Comparison of ENCODE assay signal across 8 mouse cellular contexts in the genomic region with DNA sequence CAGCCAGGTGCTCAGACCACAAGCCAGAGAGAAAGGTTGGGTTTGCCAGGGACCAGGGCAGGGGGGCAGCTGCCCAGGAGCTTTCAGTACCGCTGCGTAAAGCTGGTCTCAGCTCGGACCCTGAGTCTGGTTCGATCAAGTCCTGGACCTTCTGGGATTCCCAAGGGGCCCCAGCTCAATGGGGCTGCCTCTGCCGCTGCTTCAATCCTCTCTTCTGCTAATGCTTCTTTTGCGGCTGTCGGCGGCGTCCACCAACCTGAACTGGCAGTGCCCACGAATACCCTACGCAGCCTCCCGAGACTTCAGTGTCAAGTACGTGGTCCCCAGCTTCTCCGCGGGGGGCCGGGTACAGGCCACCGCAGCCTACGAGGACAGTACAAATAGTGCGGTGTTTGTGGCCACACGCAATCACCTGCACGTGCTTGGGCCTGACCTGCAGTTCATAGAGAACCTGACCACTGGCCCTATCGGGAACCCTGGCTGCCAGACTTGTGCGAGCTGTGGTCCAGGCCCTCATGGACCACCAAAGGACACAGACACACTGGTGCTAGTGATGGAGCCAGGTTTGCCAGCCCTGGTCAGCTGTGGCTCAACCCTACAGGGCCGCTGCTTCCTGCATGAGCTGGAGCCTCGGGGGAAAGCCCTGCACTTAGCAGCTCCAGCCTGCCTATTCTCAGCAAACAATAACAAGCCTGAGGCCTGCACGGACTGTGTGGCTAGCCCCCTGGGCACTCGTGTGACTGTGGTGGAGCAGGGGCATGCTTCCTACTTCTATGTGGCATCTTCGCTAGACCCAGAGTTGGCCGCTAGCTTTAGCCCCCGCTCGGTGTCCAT. TPM values are rescaled to one million over a fixed set of nuclear protein-coding genes. Genes with fewer than 3 reads are reported as not detected.
DNase-seq lines count a peak whose midpoint lies in the region; ATAC-seq and TF ChIP-seq lines count a peak whose summit lies in the region.

No protein-coding gene starts in this region.

- no peak for DNase-seq in layer of hippocampus, adult 2 months (ENCODE audit: low spot score in 2 of 2)
- DNase-seq in layer of hippocampus, adult 8-10 months (ENCODE audit: low spot score in 2 of 2), result no peak
- DNase-seq in embryonic facial prominence, embryonic 14.5 days (ENCODE audit: low spot score), result no peak
- DNase-seq in hindbrain, postnatal 0 days (ENCODE audit: low spot score), result no peak
- DNase-seq in layer of hippocampus, postnatal 36 days, result no peak
- no peak for DNase-seq in cerebellum, adult 8-10 months
- no peak for DNase-seq in testis, postnatal 14 days (ENCODE audit: low spot score)

- no peak for TF ChIP-seq CTCF in layer of hippocampus, adult 2 months (conservative IDR thresholded peaks at IDR 0.05)
- no peak for TF ChIP-seq CTCF in hindbrain, postnatal 0 days (IDR thresholded peaks at IDR 0.05; ENCODE audit: low read depth)

- H3K4me1 ChIP-seq in embryonic facial prominence, embryonic 14.5 days (ENCODE audit: control insufficient read depth, insufficient read depth, low read length), result peaks cover 48% of the 10 kb centered on the region
- 0 out of 2 replicates have a peak, but pooled peaks cover 3% of the 10 kb centered on the region for H3K4me1 ChIP-seq in hindbrain, postnatal 0 days (ENCODE audit: insufficient read depth, low read length)

- no peaks in the 10 kb centered on the region for H3K79me2 ChIP-seq in myocyte (ENCODE audit: control insufficient read depth, insufficient read depth)

- H3K4me2 ChIP-seq in embryonic facial prominence, embryonic 14.5 days (ENCODE audit: low read depth, low read length), result peak overlapping the region; percentile 82
- H3K4me2 ChIP-seq in hindbrain, postnatal 0 days (ENCODE audit: low read depth, low read length), result peak overlapping the region; percentile 47
- peak overlapping the region; percentile 42 for H3K4me2 ChIP-seq in myocyte (ENCODE audit: low read depth)

- H3K36me3 ChIP-seq in embryonic facial prominence, embryonic 14.5 days (ENCODE audit: control insufficient read depth, insufficient read depth, low read length), result no peaks in the 10 kb centered on the region
- H3K36me3 ChIP-seq in hindbrain, postnatal 0 days (ENCODE audit: insufficient read depth, low read length), result no peaks in the 10 kb centered on the region
- no peaks in the 10 kb centered on the region for H3K36me3 ChIP-seq in myocyte (ENCODE audit: control insufficient read depth, insufficient read depth)

- TF ChIP-seq POLR2A in myocyte (IDR thresholded peaks at IDR 0.05; ENCODE audit: insufficient read length, low read depth), result no peak

- ATAC-seq in embryonic facial prominence, embryonic 14.5 days (ENCODE audit: low read depth), result no peak; the same call in 1 of the 2 replicates
- no peak for ATAC-seq in hindbrain, postnatal 0 days

- no peaks in the 10 kb centered on the region for H3K9me3 ChIP-seq in embryonic facial prominence, embryonic 14.5 days (ENCODE audit: control insufficient read depth, low read length)
- H3K9me3 ChIP-seq in hindbrain, postnatal 0 days (ENCODE audit: low read length), result no peaks in the 10 kb centered on the region

- H3K9ac ChIP-seq in embryonic facial prominence, embryonic 14.5 days (ENCODE audit: low read depth, low read length), result peak overlapping the region; percentile 69
- H3K9ac ChIP-seq in hindbrain, postnatal 0 days (replicated peaks; ENCODE audit: low read length), result 0 out of 2 replicates have a peak overlapping the region, but pooled peaks have one; percentile 5

- H3K4me3 ChIP-seq in layer of hippocampus, adult 2 months, result peak overlapping the region; percentile 20; the same call in 1 of the 2 replicates
- H3K4me3 ChIP-seq in embryonic facial prominence, embryonic 14.5 days (ENCODE audit: low read depth, low read length), result peak overlapping the region; percentile 46
- H3K4me3 ChIP-seq in hindbrain, postnatal 0 days (ENCODE audit: low read length), result peak overlapping the region; percentile 10; the same call in 1 of the 2 replicates
- no peak overlapping the region for H3K4me3 ChIP-seq in myocyte

- no peak overlapping the region for H3K27ac ChIP-seq in layer of hippocampus, adult 2 months
- H3K27ac ChIP-seq in embryonic facial prominence, embryonic 14.5 days (replicated peaks; ENCODE audit: low read depth, low read length), result peak overlapping the region; percentile 75; the same call in 1 of the 2 replicates
- no peak overlapping the region for H3K27ac ChIP-seq in hindbrain, postnatal 0 days

- WGBS in embryonic facial prominence, embryonic 14.5 days, result 37% methylated on average over 27 of the region's 31 CpGs
- WGBS in hindbrain, postnatal 0 days, result 51% methylated on average over 31 of the region's 31 CpGs

- H3K27me3 ChIP-seq in embryonic facial prominence, embryonic 14.5 days (replicated peaks; ENCODE audit: control insufficient read depth, insufficient read depth, low read length), result no peaks in the 10 kb centered on the region; the same call in 1 of the 2 replicates
- no peaks in the 10 kb centered on the region for H3K27me3 ChIP-seq in hindbrain, postnatal 0 days (ENCODE audit: insufficient read depth, low read length)
- peaks cover 6% of the 10 kb centered on the region for H3K27me3 ChIP-seq in myocyte (ENCODE audit: control insufficient read depth, insufficient read depth, insufficient read length)

- no peak overlapping the region for H3ac ChIP-seq in myocyte (ENCODE audit: control insufficient read depth, insufficient read length)

TF ChIP-seq in myocyte, 11 proteins besides CTCF, POLR2A, EP300 and RAD21:
- TF ChIP-seq MYOG (IDR thresholded peaks at IDR 0.05; ENCODE audit: control insufficient read depth in 1 of 3, insufficient read depth in 1 of 3, insufficient read length in 2 of 3, low read depth in 2 of 3) (no peak), MAX (IDR thresholded peaks at IDR 0.05; ENCODE audit: low read depth) (no peak), TCF3 (IDR thresholded peaks at IDR 0.05; ENCODE audit: insufficient read length, low read depth) (no peak), TCF12 (IDR thresholded peaks at IDR 0.05; ENCODE audit: insufficient read depth, poor library complexity, severe bottlenecking) (no peak), SRF (IDR thresholded peaks at IDR 0.05; ENCODE audit: control insufficient read depth, insufficient read length, low read depth) (no peak), MYOD1 (IDR thresholded peaks at IDR 0.05; ENCODE audit: control insufficient read depth in 1 of 3, insufficient read length in 2 of 3, low read depth in 2 of 3) (no peak), USF1 (IDR thresholded peaks at IDR 0.05; ENCODE audit: low read depth) (no peak), E2F4 (IDR thresholded peaks at IDR 0.05; ENCODE audit: insufficient read depth) (no peak), CEBPB (IDR thresholded peaks at IDR 0.05; ENCODE audit: insufficient read depth, poor library complexity, severe bottlenecking) (no peak), REST (IDR thresholded peaks at IDR 0.05; ENCODE audit: insufficient read depth, insufficient read length) (no peak), POLR2AphosphoS2 (IDR thresholded peaks at IDR 0.05; ENCODE audit: insufficient read length, low read depth) (no peak)
TF ChIP-seq in myocyte: peak in this region for 0.

RNA-seq across cellular contexts. Expression of gene Mst1r, which starts 0.5 kb away (rescaled TPM):
- 1 to 10 TPM; 1.3 to 2.4 TPM for total RNA-seq in layer of hippocampus, adult 2 months (2021)
- total RNA-seq in layer of hippocampus, adult 8-10 months (2022), result 1 to 10 TPM; 1.5 to 3.9 (median 2.5) TPM
- polyA plus RNA-seq in embryonic facial prominence, embryonic 14.5 days (2014; fragmentation: Nextera tagmentation; extraction: Ambion mirVana), result 2.8 and 3.1 TPM in 2 replicates
- 0.61 and 2.7 TPM in 2 replicates for total RNA-seq in hindbrain, postnatal 0 days (2014; rRNA removed)
- 0.68 and 0.69 TPM in 2 replicates for polyA plus RNA-seq in hindbrain, postnatal 0 days (2015; fragmentation: Nextera tagmentation; extraction: Ambion mirVana)
- 0.04 TPM for polyA plus RNA-seq in myocyte (2012; fragmentation: generic; extraction: Trizol)
- total RNA-seq in layer of hippocampus, postnatal 36 days (2021), result 1 to 10 TPM; 1.6 to 1.7 TPM

RNA-seq across cellular contexts. Expression of gene Mon1a, which starts 19.2 kb away (rescaled TPM):
- total RNA-seq in layer of hippocampus, adult 2 months (2021), result 10 to 100 TPM; 26.9 to 27.6 TPM
- 10 to 100 TPM; 21.0 to 30.2 (median 27.2) TPM for total RNA-seq in layer of hippocampus, adult 8-10 months (2022)
- polyA plus RNA-seq in embryonic facial prominence, embryonic 14.5 days (2014; fragmentation: Nextera tagmentation; extraction: Ambion mirVana), result 11.4 and 11.8 TPM in 2 replicates
- total RNA-seq in hindbrain, postnatal 0 days (2014; rRNA removed), result 21.9 and 28.2 TPM in 2 replicates
- 13.2 and 13.8 TPM in 2 replicates for polyA plus RNA-seq in hindbrain, postnatal 0 days (2015; fragmentation: Nextera tagmentation; extraction: Ambion mirVana)
- polyA plus RNA-seq in myocyte (2012; fragmentation: generic; extraction: Trizol), result 8.4 TPM
- 10 to 100 TPM; 23.0 to 25.5 TPM for total RNA-seq in layer of hippocampus, postnatal 36 days (2021)

RNA-seq across cellular contexts. Expression of gene Actl11, which starts 21.1 kb away (rescaled TPM):
- not detected for total RNA-seq in layer of hippocampus, adult 2 months (2021)
- total RNA-seq in layer of hippocampus, adult 8-10 months (2022), result not detected
- not detected in 2 replicates for polyA plus RNA-seq in embryonic facial prominence, embryonic 14.5 days (2014; fragmentation: Nextera tagmentation; extraction: Ambion mirVana)
- total RNA-seq in hindbrain, postnatal 0 days (2014; rRNA removed), result not detected in 2 replicates
- polyA plus RNA-seq in hindbrain, postnatal 0 days (2015; fragmentation: Nextera tagmentation; extraction: Ambion mirVana), result not detected in 2 replicates
- polyA plus RNA-seq in myocyte (2012; fragmentation: generic; extraction: Trizol), result not detected
- not detected for total RNA-seq in layer of hippocampus, postnatal 36 days (2021)

RNA-seq across cellular contexts. Expression of gene Camkv, which starts 28.3 kb away (rescaled TPM):
- 100 to 1,000 TPM; 532 to 547 TPM for total RNA-seq in layer of hippocampus, adult 2 months (2021)
- total RNA-seq in layer of hippocampus, adult 8-10 months (2022), result 100 to 1,000 TPM; 470 to 535 (median 505) TPM
- polyA plus RNA-seq in embryonic facial prominence, embryonic 14.5 days (2014; fragmentation: Nextera tagmentation; extraction: Ambion mirVana), result 2.2 and 2.6 TPM in 2 replicates
- 80.1 and 87.4 TPM in 2 replicates for total RNA-seq in hindbrain, postnatal 0 days (2014; rRNA removed)
- polyA plus RNA-seq in hindbrain, postnatal 0 days (2015; fragmentation: Nextera tagmentation; extraction: Ambion mirVana), result 59.1 and 61.5 TPM in 2 replicates
- polyA plus RNA-seq in myocyte (2012; fragmentation: generic; extraction: Trizol), result 0.06 TPM
- 100 to 1,000 TPM; 510 to 566 TPM for total RNA-seq in layer of hippocampus, postnatal 36 days (2021)

RNA-seq across cellular contexts. Expression of gene Rbm6, which starts 34.1 kb away (rescaled TPM):
- 10 to 100 TPM; 60.7 to 70.3 TPM for total RNA-seq in layer of hippocampus, adult 2 months (2021)
- total RNA-seq in layer of hippocampus, adult 8-10 months (2022), result 10 to 100 TPM; 60.2 to 80.8 (median 68.6) TPM
- 52.2 and 61.0 TPM in 2 replicates for polyA plus RNA-seq in embryonic facial prominence, embryonic 14.5 days (2014; fragmentation: Nextera tagmentation; extraction: Ambion mirVana)
- total RNA-seq in hindbrain, postnatal 0 days (2014; rRNA removed), result 58.4 and 62.3 TPM in 2 replicates
- polyA plus RNA-seq in hindbrain, postnatal 0 days (2015; fragmentation: Nextera tagmentation; extraction: Ambion mirVana), result 55.0 and 57.2 TPM in 2 replicates
- 10.2 TPM for polyA plus RNA-seq in myocyte (2012; fragmentation: generic; extraction: Trizol)
- total RNA-seq in layer of hippocampus, postnatal 36 days (2021), result 10 to 100 TPM; 58.4 to 72.0 TPM
